Mouse (Mus musculus): ENCODE measurements around the gene Gsto2.
A peak's percentile ranks its signal among the peaks of the same experiment; 100 is the strongest.

DNA sequence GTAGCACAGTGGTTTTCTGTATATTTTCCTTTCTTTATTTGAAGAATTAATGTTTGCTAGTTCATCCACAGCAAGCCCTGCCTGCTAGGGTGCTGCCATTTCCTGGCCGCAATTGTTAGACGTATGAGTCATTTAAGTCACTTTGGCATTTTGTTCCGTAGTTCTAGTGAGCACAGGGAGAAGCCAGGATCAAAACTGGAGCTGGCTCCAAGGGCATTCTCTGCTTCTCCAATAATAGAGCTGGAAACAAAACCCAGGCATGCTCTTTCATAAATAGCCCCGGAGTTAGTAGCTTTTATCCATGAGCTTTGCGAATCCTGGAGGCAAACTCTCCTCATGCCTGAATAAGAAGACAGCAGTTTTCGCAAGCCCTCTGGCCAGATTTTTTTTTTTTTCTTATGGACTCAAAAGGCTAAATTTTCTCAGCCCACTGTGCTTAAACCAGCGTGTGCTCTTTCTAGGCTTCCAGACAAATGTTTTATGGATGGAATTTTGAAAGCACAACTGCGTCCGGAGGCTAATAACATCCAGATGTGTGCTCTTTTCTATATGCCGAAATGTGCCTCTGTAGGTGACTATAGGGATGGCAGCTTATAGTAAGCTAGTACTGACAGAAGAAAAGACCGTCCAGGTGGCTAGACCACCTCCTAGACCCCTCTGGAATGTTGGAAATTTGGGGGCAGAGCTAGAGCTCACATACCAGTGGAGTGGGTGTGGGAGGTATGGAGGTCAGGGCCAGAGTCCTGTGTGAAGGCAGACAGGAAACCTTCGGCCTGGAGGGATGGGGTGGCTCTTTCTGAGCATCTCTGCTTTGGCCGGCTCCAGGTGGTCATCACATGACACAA, 11.2 kb upstream of the Gsto2 start:
- peak; percentile 20 for TF ChIP-seq CTCF (conservative IDR thresholded peaks at IDR 0.05; ENCODE audit: low read length)
- TF ChIP-seq NANOG (IDR thresholded peaks at IDR 0.05; ENCODE audit: borderline replicate concordance, low read length), result no peak

All from E14TG2a.4 (cell line).